Mouse (Mus musculus): ENCODE measurements around the gene Creb3l1. TPM values are rescaled to one million over a fixed set of nuclear protein-coding genes. Genes with fewer than 3 reads are reported as not detected.

Creb3l1 gene
- total RNA-seq, 2 experiments from 2014 or later: 15.6 to 16.0 TPM

GRCm38 (mm10) chr2:92007933-92008622 is 16.2 kb downstream of the Creb3l1 start:
- intact Hi-C loops (cut with DNase I): loop anchor here (1.0 to 2.0 kb wide), 2 partner anchors 19 to 50 kb away; no protein-coding TSS in a partner anchor
- peak; percentile 97 to 98 for DNase-seq

- intact Hi-C loops (cut with DNase I): loop anchor here (2.0 kb wide), 1 partner anchor 18 kb away; no protein-coding TSS in a partner anchor
- DNase-seq: peak; percentile 85
Measured at GRCm38 (mm10) chr2:92006983-92007921, 17.1 kb downstream of the Creb3l1 start.

GRCm38 (mm10) chr2:92006491-92006890 is 17.8 kb downstream of the Creb3l1 start:
- intact Hi-C loops (cut with DNase I): loop anchor here (2.0 kb wide), 1 partner anchor 18 kb away; no protein-coding TSS in a partner anchor

GRCm38 (mm10) chr2:92004617-92005016 is 19.7 kb downstream of the Creb3l1 start:
- DNase-seq: no peak
- intact Hi-C loops (cut with DNase I): no loop called here

More at GRCm38 (mm10) chr2:92006491-92006890, 17.8 kb downstream of the Creb3l1 start:
- no peak for DNase-seq

- no peak for DNase-seq
- intact Hi-C loops (cut with DNase I): no loop called here
Measured at GRCm38 (mm10) chr2:91997905-91998608, 26.2 kb downstream of the Creb3l1 start.

- intact Hi-C loops (cut with DNase I): no loop called here
- no peak for DNase-seq
Measured at GRCm38 (mm10) chr2:91996006-91996405, 28.3 kb downstream of the Creb3l1 start.

- intact Hi-C loops (cut with DNase I): no loop called here
- no peak for DNase-seq
Measured at GRCm38 (mm10) chr2:91993409-91993808, 30.9 kb downstream of the Creb3l1 start.

- DNase-seq: no peak
- intact Hi-C loops (cut with DNase I): loop anchor here (1.0 to 5.0 kb wide), 3 partner anchors 17 to 343 kb away; no protein-coding TSS in a partner anchor
Measured at GRCm38 (mm10) chr2:91989750-91990149, 34.6 kb downstream of the Creb3l1 start.

- intact Hi-C loops (cut with DNase I): loop anchor here (1.0 to 5.0 kb wide), 3 partner anchors 43 to 345 kb away; partner anchors contain the start of gene Gm9821
- peak; percentile 82 to 92 for DNase-seq
Measured at GRCm38 (mm10) chr2:91987542-91987941, 36.8 kb downstream of the Creb3l1 start.

GRCm38 (mm10) chr2:91986071-91986470 is 38.2 kb downstream of the Creb3l1 start:
- peak in 1 of 2 experiments; percentile 37 for DNase-seq
- intact Hi-C loops (cut with DNase I): loop anchor here (2.0 to 5.0 kb wide), 2 partner anchors 41 to 346 kb away; partner anchors contain the start of gene Gm9821

GRCm38 (mm10) chr2:91984906-91985525 is 39.3 kb downstream of the Creb3l1 start:
- intact Hi-C loops (cut with DNase I): loop anchor here (2.0 to 5.0 kb wide), 2 partner anchors 20 to 347 kb away; no protein-coding TSS in a partner anchor
- DNase-seq: no peak

- intact Hi-C loops (cut with DNase I): loop anchor here (2.0 kb wide), 1 partner anchor 20 kb away; no protein-coding TSS in a partner anchor
- DNase-seq: peak; percentile 71
Measured at GRCm38 (mm10) chr2:91984439-91984838, 39.9 kb downstream of the Creb3l1 start.

- DNase-seq: no peak
- intact Hi-C loops (cut with DNase I): no loop called here
Measured at GRCm38 (mm10) chr2:91980830-91981229, 43.5 kb downstream of the Creb3l1 start.

- DNase-seq: no peak
- intact Hi-C loops (cut with DNase I): no loop called here
Measured at GRCm38 (mm10) chr2:91980245-91980644, 44.1 kb downstream of the Creb3l1 start.

GRCm38 (mm10) chr2:91978547-91978946 is 45.8 kb downstream of the Creb3l1 start:
- intact Hi-C loops (cut with DNase I): no loop called here

GRCm38 (mm10) chr2:91977960-91978359 is 46.3 kb downstream of the Creb3l1 start:
- intact Hi-C loops (cut with DNase I): no loop called here
- no peak for DNase-seq

More at GRCm38 (mm10) chr2:91978547-91978946, 45.8 kb downstream of the Creb3l1 start:
- DNase-seq: no peak

GRCm38 (mm10) chr2:91975581-91976541 is 48.4 kb downstream of the Creb3l1 start, which contains the start of gene Dgkz:
Gene Dgkz, minus strand, starts transcription at chr2:91975864.
- intact Hi-C loops (cut with DNase I): no loop called here
- no peak for DNase-seq

- DNase-seq: no peak
- intact Hi-C loops (cut with DNase I): no loop called here
Measured at GRCm38 (mm10) chr2:91973416-91974135, 50.7 kb downstream of the Creb3l1 start.
